Mouse (Mus musculus): ENCODE results near the gene Oprm1. TPM values are rescaled to one million over a fixed set of nuclear protein-coding genes. Genes with fewer than 3 reads are reported as not detected.
"Not testable (repeated sequence)": the region's sequence is repeated elsewhere in the genome, so short reads cannot be mapped to it uniquely, and the experiment has no call there.

Gene Oprm1
- total RNA-seq (2021), result not detected
- long read RNA-seq, experiment 1, partial matches to known transcripts, result 0 of 1 reads
- long read RNA-seq, experiment 1, other reads (novel, unspliced or antisense), result 1 of 1 reads
- long read RNA-seq, experiment 2, result 0 reads

DNA sequence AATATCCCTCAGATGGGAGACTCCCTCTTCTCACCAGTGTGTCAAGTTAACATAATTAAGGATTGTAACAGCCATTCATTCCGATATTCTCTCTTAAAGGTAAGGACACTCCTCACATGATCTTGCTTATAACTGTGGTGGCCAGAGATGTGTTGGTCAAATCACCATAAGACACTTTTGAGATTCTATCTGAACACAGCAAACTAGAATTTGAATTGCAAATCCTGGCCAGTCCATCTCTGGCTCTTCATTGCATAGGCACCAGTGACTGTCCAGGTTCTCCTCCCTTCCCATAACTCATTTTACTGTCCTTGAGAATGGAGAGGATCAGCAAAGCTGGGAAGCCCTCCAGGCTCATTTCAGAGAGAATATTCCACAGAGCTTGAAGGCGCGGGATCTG lies at the start of gene Oprm1:
Gene Oprm1 (plus strand): TSS at position 301 of the 400 bp plus-strand sequence.
- intact Hi-C loops (cut with DNase I), result no loop called here
- DNase-seq, result no peak

DNA sequence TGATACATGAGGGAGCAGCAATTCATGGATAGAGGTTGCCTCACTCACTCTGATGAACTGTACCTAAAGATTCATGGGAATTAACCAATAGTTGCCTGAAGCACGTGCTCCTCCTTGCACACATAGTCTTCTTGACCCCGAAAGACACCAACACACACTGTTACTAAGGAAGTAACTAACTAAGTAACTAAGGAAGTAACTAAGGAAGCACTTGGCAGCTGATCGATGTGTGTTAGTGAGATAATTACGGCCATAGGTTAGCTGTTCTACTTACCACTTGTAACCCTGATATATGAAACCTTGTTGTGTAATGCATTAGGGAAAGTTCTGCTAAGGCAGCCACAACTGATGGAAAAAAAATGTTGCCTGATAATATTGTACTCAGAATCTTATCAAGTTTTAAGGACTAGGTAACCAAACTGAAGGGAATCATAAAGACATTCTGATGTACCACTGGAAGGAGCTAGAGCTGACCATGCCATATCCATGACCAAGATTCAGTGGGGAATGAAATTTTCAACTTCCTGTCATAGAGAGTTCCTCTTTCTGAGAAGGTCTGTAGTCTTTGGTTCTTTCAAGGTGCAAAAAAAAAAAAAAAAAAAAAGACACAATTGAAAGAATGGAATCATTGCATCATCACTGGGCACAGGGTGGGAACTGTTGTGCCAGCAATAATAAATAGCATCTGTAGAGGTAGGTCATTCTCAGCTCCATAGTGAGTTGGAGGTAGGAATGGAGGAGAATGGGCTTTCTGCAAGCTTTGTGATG lies 40.9 kb upstream of the Oprm1 start:
- DNase-seq, result no peak
- intact Hi-C loops (cut with DNase I), result no loop called here

DNA sequence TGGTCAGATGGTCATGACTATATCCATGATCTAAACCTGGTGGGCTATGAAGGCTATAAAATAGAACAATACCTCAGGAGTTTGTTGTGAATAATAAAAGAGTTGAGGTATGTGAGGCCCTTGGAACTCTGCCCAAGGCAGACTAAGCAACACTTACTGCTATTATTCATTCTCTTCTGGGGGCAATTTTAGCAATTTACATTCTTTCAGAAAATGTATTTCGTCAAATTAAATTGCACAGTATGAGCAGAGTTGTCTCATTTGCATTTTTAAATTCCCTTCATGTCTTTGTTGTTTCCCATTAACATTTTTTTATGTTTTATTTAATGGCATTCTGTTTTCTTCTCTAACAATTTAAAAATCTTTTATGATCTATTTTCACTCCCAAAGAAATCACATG lies 34.5 kb upstream of the Oprm1 start:
- intact Hi-C loops (cut with DNase I), result no loop called here

DNA sequence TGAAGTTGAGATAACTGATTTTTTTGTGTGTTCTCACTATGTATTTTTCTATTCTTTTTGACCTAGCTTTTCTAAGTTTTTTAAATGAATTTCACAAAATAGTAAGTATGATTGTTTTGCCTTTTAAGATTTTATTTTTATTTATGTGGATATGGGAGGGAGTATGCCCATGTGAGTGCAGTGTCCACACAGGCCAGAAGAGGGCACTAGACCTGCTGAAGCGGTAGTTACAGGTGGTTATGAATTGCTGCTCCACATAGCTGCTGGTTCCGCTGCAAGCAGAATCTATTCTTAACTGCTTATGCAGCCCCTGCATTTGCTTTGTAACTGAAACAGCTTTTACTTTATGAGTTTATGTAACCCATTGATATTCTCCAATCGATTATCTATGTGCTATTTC lies 29.8 kb upstream of the Oprm1 start:
- intact Hi-C loops (cut with DNase I), result no loop called here
- DNase-seq, result no peak

More for the DNA sequence above, 34.5 kb upstream of the Oprm1 start:
- no peak for DNase-seq

DNA sequence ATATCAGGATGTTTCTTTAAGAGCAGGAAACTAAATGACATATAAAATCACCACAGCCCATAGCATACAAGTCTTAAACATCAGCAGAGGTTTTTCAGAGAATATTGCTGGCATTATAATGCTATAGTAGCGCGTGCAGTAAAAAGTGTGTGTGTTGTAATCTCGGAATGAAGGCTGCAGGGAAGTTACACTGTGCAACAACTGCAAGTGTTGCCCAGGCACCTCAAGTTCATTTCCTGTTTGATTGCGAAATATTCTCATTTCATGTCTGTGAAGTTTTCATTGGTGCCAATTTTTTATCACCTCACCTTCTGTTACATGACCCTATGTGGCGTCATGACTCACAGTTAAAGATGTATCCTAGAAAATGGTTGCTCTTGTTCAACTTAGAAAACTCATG lies 4.9 kb upstream of the Oprm1 start:
- DNase-seq, result no peak
- intact Hi-C loops (cut with DNase I), result no loop called here

DNA sequence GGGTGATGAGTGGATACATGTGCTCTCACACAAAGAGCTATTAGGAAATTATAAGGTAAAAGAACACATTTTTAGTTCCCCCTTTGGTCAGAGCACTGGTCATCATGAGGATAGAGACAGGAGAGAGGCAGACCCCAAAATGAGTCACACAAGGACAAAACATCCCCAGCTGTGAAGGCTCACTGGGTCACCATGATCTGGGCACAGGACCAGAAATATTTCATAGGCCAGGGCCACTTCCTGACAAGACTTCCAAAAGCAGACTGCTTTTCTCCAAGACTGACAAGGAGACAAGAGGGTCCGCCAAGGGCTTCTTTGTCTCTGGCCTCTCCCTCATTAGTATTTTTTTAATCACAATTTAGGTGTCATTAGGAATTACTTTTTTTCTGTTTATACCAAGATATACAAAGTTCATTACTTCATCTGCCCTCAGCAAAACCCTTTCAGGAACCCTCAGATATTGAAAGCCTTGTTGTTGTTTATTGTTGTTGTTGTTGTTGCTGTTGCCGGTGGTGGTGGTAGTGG lies 3.0 kb downstream of the Oprm1 start, which contains the start of gene Gm10945:
Gene Gm10945 (minus strand): TSS at position 475 of the 525 bp plus-strand sequence.
- intact Hi-C loops (cut with DNase I), result no loop called here
- DNase-seq, result peak; percentile 28 to 63

DNA sequence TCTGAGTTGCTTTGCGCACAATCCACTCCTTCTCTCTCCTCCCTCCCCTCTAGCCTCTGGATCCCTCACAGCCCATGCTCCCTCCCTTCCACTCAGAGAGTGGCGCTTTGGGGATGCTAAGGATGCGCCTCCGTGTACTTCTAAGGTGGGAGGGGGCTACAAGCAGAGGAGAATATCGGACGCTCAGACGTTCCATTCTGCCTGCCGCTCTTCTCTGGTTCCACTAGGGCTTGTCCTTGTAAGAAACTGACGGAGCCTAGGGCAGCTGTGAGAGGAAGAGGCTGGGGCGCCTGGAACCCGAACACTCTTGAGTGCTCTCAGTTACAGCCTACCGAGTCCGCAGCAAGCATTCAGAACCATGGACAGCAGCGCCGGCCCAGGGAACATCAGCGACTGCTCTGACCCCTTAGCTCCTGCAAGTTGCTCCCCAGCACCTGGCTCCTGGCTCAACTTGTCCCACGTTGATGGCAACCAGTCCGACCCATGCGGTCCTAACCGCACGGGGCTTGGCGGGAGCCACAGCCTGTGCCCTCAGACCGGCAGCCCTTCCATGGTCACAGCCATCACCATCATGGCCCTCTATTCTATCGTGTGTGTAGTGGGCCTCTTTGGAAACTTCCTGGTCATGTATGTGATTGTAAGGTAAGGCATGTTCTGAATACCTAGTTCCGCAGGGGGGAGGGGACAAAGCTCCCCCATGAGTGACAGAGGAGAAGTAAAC lies 30.4 kb downstream of the Oprm1 start:
- DNase-seq, result peak; percentile 62 to 70
- intact Hi-C loops (cut with DNase I), result no loop called here

DNA sequence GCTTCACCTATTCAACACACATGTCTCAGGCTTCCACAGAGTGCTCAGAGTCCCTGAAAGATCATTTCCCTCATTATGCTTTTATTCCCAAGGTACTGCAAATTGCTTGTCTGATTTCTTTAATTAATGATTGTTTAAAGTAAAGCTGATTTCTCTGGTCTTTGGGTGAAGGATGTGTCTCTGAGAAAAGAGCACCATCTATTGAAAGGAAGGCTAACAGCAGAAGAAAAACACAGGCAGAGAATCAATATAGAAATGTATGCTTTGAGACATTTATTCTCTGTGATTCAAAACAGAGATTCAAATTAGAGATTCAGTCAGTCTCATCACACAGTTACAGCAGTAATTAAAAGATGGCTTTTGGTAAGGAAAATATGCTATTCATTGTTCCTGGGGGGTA lies 31.9 kb downstream of the Oprm1 start:
- intact Hi-C loops (cut with DNase I), result no loop called here
- no peak for DNase-seq

DNA sequence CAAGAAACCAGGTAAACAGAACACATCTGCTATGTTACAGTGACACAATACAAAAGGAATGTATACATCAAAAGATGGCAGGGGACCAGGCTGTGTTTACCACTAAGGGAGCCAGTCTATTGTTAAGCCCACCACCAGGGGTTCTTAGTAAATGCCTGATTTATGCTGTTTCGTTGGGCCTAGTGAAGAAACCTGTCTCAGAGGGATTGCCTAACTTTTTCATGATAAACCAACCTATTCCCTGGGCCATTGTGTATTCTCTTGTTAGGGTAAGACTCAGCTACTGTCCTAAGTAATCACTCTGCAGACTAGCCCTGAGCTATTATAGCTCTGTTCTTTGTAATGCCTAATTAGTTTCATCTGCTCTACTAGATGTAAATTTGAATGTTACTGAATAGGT lies 62.3 kb downstream of the Oprm1 start:
- intact Hi-C loops (cut with DNase I), result no loop called here
- DNase-seq, result no peak

DNA sequence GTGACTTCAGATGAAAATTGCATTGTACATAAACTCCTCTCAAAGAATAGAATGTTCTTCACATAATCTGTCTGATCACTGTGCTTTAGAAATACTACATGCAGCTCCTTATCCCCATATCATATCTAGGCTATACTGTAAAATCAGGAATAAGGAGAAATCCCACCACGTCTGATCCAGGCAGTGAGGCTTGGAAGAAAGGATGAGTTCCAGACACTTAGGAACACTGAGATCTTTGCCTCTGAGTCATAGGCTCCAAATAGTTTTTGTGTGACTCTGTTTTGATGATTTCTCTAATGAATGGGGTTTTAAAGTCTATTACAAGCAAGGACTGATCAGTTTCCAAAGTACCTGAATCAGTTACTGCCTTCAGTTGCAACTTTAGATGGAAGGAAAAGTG lies 83.9 kb downstream of the Oprm1 start:
- no peak for DNase-seq
- intact Hi-C loops (cut with DNase I), result no loop called here

DNA sequence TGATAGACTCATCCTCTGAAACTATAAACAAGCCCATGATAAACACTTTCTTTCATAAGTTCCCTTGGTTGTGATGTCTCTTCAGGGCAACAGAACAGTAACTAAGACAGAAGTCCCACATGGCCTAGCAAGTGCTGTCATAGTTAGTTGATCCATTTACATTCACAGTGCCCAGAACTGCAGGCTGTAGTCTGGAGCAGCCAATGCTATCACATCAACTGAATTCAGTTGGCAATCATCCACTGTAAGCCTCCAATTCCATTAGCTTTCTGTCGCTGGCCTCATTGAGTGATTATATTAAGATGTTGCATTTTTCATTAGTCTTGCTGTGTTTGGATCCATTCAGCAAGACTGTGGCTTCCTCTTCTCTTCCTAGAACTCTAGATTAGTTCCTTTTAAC lies 88.0 kb downstream of the Oprm1 start:
- intact Hi-C loops (cut with DNase I), result no loop called here

DNA sequence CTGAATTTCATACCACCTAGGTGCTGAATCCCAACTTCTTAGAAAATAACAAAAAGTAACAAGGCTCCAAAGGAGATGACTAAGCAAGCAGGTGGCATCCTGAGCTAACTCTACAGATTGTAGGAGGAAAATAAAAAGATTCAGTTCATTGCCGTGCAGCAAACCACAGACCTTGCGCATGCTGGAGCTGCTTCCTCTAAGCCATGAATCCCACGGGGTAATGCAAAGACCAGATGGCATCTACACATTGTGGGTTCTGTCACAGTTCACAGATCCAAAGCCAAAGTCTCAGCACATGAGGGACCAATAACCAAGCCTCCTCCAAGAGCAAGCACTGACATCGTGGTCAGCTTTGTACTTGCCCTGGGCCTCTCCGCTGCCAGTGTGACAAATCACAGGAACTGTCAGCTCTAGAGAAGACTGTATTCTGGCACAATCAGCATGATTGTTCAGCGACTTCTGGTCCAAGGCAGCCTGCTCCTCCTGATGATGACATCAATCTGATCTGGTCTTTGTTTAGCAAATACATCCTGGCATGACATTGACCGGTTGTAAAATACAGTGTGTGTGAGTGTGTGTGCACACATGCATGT lies 90.0 kb downstream of the Oprm1 start:
- no peak for DNase-seq
- intact Hi-C loops (cut with DNase I), result no loop called here

More for the DNA sequence above, 88.0 kb downstream of the Oprm1 start:
- DNase-seq, result no peak

DNA sequence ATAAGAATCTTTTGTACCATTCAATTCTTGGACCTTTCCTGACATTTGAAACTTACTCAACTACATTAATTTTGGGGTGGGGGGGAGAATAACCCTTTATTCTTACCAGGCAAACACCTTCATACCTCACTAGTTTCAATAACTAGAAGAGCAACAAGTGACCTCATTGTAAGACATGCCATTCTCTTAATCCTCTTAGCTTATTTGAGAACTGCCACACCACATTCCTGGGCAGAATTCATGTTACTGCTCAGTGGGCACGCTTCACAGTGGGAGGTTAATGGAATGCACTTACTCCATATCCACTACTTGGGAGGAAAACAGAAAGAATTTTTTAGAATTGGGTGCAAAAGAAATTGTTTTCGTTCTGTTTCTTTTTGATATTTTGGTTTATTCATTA lies 90.5 kb downstream of the Oprm1 start:
- intact Hi-C loops (cut with DNase I), result no loop called here
- no peak for DNase-seq

DNA sequence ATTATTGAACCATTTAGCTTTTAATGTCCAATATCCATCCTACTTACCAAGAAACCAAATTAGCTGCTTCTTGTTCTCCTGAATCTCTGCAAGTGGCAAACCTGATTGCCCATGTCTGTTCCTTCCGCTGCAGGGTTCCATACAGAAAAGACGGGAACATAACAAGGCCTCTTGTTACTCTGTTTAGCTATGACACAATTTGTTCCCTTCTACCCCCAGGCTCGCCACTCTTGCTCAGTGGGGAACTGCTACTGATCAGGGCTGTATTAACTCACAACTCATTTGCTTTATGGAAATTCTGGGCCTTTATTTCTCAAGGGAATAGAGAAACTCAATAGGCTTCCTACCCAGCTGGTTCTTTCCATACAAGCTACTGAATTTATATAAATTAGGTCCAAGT lies 97.5 kb downstream of the Oprm1 start:
- DNase-seq, result no peak
- intact Hi-C loops (cut with DNase I), result no loop called here

DNA sequence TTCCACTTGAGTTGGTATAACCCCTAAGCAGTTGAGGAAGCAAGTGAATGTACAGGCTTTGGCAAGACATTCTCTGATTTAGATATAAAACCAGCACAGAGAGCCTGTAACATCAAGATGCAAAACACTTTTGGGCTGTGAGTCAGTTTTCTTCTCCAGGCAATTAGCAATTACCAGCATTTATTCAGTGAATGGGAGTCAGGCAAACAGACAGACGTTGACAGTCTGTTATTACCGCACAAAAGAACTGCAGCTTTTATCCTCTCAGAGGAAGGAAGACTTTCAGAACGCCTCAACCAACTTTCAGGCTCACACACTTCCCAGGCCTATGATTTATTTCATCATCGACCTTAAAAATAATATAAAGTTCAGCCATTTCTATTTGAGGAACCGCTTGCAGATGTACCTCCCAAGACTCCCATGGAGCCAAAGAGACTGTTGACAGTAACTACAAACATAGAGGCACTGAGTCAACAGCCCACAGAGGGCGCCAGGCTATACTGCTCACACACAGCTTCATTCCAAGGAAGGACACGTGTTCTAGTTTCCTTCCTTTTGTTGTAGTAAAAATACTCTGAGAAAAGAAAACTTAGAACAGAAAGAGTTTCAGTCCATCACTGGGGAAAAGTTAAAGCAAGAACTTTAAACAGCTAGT lies 113.2 kb downstream of the Oprm1 start:
- intact Hi-C loops (cut with DNase I), result no loop called here
- no peak for DNase-seq

DNA sequence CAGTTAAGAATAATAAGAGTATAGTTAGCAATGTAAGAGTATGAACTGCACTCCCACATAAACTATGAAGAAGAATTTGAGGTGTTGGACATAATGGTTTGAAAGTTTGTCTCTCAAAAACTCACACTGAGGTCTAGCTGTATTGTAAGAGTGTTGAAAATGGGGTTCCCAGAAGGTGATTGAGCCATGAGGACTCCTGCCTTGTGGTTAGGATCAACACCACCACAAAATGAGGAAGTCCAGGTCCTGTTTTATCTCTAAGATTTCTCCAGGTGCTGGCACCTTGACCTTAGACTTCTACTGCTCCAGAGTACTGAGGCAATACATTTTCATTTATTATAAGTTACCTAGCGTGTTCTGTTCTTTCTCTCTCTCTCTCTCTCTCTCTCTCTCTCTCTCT lies 115.6 kb downstream of the Oprm1 start:
- intact Hi-C loops (cut with DNase I), result no loop called here
- DNase-seq, result no peak

DNA sequence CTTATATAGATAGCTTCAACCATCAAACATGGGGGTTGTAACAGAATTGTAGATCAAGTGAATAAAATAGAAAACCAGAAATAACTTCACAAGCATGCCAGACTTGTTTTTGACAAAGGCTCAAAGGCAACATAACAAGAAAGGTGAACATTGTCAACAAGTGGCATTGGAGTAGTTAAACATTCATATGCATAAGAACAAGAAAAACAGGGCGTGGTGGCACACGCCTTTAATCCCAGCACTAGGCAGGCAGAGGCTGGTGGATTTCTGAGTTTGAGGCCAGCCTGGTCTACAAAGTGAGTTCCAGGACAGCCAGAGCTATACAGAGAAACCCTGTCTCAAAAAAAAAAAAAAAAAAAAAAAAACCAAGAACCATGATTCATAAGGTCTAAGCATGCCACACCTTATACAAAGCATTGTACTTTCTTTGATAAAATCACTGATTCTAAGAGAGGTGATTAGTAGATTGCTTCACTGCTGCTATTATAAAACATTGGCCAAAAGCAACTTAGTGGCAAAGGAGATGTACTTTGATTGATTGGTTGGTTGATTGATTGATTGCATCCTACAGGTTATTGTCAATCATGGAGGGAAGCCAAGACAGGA lies 120.1 kb downstream of the Oprm1 start:
- intact Hi-C loops (cut with DNase I), result no loop called here

DNA sequence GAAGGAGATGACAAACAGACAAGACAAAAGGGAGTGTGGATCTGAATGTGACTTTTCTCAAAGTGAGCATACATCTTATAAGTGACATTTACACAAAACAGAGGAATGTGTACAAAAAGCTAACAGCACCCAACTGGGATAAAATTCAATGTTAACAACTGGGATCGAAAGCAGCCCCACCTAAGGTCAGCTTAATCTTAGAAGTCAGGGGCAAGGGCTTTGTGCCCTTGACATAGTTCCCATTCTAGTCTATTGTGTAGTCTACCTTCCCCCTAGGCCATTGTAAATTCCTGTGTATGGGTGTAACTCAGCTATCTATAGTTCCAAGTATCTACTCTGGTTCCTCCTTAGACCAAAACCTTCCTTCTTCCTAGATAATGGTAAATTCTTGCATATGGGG lies 123.7 kb downstream of the Oprm1 start:
- intact Hi-C loops (cut with DNase I), result loop anchor here (10.0 kb wide), 1 partner anchor 453 kb away; no protein-coding TSS in a partner anchor
- not testable (repeated sequence) for DNase-seq

More for the DNA sequence above, 120.1 kb downstream of the Oprm1 start:
- no peak for DNase-seq

DNA sequence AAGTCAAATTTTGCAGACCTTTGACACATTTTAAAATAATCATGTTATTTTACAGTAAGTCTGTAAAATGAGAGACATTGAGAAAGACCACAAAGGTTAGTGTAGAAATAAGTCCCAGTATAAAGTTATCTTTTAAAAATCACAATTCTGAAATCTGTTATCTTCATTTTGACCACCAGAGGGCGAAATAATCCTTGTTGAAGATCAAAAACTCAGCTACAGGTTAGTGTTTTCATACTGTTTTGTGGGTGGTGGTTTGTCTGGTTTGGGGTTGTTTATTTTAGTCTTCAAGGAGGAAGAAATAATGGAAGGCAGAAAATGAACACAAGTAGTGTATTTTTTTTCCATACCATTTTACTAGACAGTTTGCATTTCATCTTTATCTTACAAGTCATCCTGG lies 127.2 kb downstream of the Oprm1 start:
- intact Hi-C loops (cut with DNase I), result loop anchor here (2.0 to 10.0 kb wide), 2 partner anchors 189 to 449 kb away; no protein-coding TSS in a partner anchor
- no peak for DNase-seq
